Mouse (Mus musculus) brain, embryonic 14.5 days (tissue): ENCODE results near the gene Srebf1.

Experiments
- CTCF ChIP-seq: fragments of 200-500 bp; IDR thresholded peaks from 2 replicates; pipeline ENCODE4 v1.5.1; 2012; ENCODE audit warnings: inconsistent platforms, mild to moderate bottlenecking, moderate library complexity, borderline replicate concordance; ENCODE audit not compliant: insufficient read depth, insufficient read length; ENCODE audit errors: extremely low read depth
- POLR2A ChIP-seq: fragments of 200-500 bp; IDR thresholded peaks from 2 replicates; pipeline ENCODE4 v1.6.1; 2012; ENCODE audit warnings: mild to moderate bottlenecking, inconsistent platforms, borderline replicate concordance; ENCODE audit not compliant: poor library complexity, insufficient read depth, insufficient read length, severe bottlenecking; ENCODE audit errors: extremely low read depth

- TF ChIP-seq CTCF (no peak), POLR2A (no peak)
Measured at GRCm38 (mm10) chr11:60189501-60190040, 32.8 kb downstream of the Srebf1 start.
